Mouse (Mus musculus) midbrain, embryonic 11.5 days (tissue): ENCODE data around the gene Snx30. TPM values are rescaled to one million over a fixed set of nuclear protein-coding genes. Genes with fewer than 3 reads are reported as not detected.
A peak's percentile ranks its signal among the peaks of the same experiment; 100 is the strongest.

Experiments
- ATAC-seq: fragments of 200-750 bp; cut with Nextera tagmentation; 2 replicates; pipeline ENCODE4 v1.8.0; 2017; ENCODE audit warnings: moderate TSS enrichment, moderate library complexity; ENCODE audit not compliant: low FRiP score
- DNase-seq: peaks from one replicate; pipeline ENCODE4 v3.0.0; 2015; ENCODE audit warnings: low spot score; ENCODE audit errors: missing footprints
- H3K27ac ChIP-seq: fragments of 300-500 bp; sonication (generic); 2 replicates; pipeline ENCODE4 v1.5.1; 2014; ENCODE audit warnings: low read depth, low read length
- H3K27me3 ChIP-seq: fragments of 300-500 bp; sonication (generic); 2 replicates; pipeline ENCODE4 v1.6.1; 2014; ENCODE audit warnings: mild to moderate bottlenecking, low read length, moderate library complexity, mixed read lengths; ENCODE audit not compliant: control insufficient read depth, insufficient read depth
- H3K36me3 ChIP-seq: fragments of 300-500 bp; sonication (generic); 2 replicates; pipeline ENCODE4 v1.6.1; 2014; ENCODE audit warnings: mild to moderate bottlenecking, low read length, moderate library complexity, mixed read lengths; ENCODE audit not compliant: control insufficient read depth, insufficient read depth
- H3K4me1 ChIP-seq: fragments of 300-500 bp; sonication (generic); 2 replicates; pipeline ENCODE4 v1.6.1; 2014; ENCODE audit warnings: low read length; ENCODE audit not compliant: control insufficient read depth, insufficient read depth
- H3K4me2 ChIP-seq: fragments of 300-500 bp; sonication (generic); 2 replicates; pipeline ENCODE4 v1.6.1; 2014; ENCODE audit warnings: mild to moderate bottlenecking, moderate library complexity
- H3K4me3 ChIP-seq: fragments of 300-500 bp; sonication (generic); 2 replicates; pipeline ENCODE4 v1.5.1; 2014; ENCODE audit warnings: low read depth, low read length
- H3K9ac ChIP-seq: fragments of 300-500 bp; sonication (generic); 2 replicates; pipeline ENCODE4 v1.6.1; 2014; ENCODE audit warnings: low read length
- H3K9me3 ChIP-seq: fragments of 300-500 bp; sonication (generic); 2 replicates; pipeline ENCODE4 v1.6.1; 2016; ENCODE audit warnings: low read length; ENCODE audit not compliant: control insufficient read depth
- WGBS: fragments of 180-500 bp; shearing (Covaris S2); extraction: QIAGEN DNeasy Blood & Tissue Kit; methylation state at CpG from one replicate; pipeline ENCODE4 v1.1.7; 2014; 5-methylcytosine and 5-hydroxymethylcytosine counted together
- polyA plus RNA-seq: library from polyadenylated mRNA; unstranded; fragments of >200 nt; fragmentation: Nextera tagmentation; extraction: Ambion mirVana; gene quantifications from 2 replicates; pipeline ENCODE4 v1.2.1, GENCODE M21; 2014

Gene Snx30
- polyA plus RNA-seq, 1 experiment from 2014 or later: 12.3 TPM

GRCm38 (mm10) chr4:59880725-59881124 is 75.1 kb downstream of the Snx30 start:
- DNase-seq (no peak), ATAC-seq (no peak)
- no peak overlapping the region for H3K4me3 ChIP-seq
- 87% methylated on average over 5 of the region's 5 CpGs for WGBS
- no peaks in the 10 kb centered on the region for H3K9me3 ChIP-seq
- no peaks in the 10 kb centered on the region for H3K4me1 ChIP-seq
- H3K9ac ChIP-seq: no peak overlapping the region
- no peaks in the 10 kb centered on the region for H3K27me3 ChIP-seq
- no peak overlapping the region for H3K4me2 ChIP-seq
- no peak overlapping the region for H3K27ac ChIP-seq
- H3K36me3 ChIP-seq: no peaks in the 10 kb centered on the region; the same call in 1 of the 2 replicates

- H3K27ac ChIP-seq: no peak overlapping the region
- ATAC-seq: no peak
- H3K4me2 ChIP-seq: no peak overlapping the region
- no peaks in the 10 kb centered on the region for H3K4me1 ChIP-seq
- H3K27me3 ChIP-seq: no peaks in the 10 kb centered on the region
- H3K9ac ChIP-seq: no peak overlapping the region
- WGBS: 84% methylated on average over 2 of the region's 2 CpGs
- DNase-seq: no peak
- H3K9me3 ChIP-seq: no peaks in the 10 kb centered on the region
- no peaks in the 10 kb centered on the region; the same call in 1 of the 2 replicates for H3K36me3 ChIP-seq
- H3K4me3 ChIP-seq: no peak overlapping the region
Observed at GRCm38 (mm10) chr4:59881210-59881609, 75.6 kb downstream of the Snx30 start.

DNA sequence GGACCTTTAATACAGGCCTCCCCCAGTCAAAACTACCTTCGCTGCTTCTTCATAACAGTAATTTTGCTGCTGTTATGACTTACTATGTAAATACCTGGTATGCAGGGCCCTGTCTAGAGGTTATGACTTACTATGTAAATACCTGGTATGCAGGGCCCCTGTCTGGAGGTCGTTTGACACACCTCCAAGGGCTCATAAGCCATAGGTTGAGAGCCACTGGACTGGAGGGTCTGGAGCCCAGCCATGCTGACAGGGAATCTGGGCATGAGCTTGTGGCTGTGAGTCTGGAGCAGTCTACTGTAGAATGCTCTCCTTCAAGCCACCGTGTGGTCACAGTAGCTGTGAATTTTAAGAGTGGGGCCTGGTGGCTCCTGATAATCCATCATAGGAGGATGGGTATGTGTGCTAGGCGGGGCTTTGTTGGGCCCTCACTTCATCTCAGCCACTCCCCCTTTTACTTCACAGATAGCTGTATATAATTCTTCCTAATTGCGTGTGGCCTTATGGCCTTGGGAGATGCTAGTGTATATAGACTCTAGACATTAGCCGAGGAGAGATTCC is 78.6 kb downstream of the Snx30 start:
- H3K27me3 ChIP-seq: no peaks in the 10 kb centered on the region
- ATAC-seq (no peak), DNase-seq (peak; percentile 21)
- H3K4me3 ChIP-seq: no peak overlapping the region
- no peak overlapping the region for H3K27ac ChIP-seq
- H3K9ac ChIP-seq: no peak overlapping the region
- no peak overlapping the region for H3K4me2 ChIP-seq
- WGBS: 84% methylated on average over 6 of the region's 6 CpGs
- H3K4me1 ChIP-seq: no peaks in the 10 kb centered on the region
- no peaks in the 10 kb centered on the region for H3K9me3 ChIP-seq
- no peaks in the 10 kb centered on the region; the same call in 1 of the 2 replicates for H3K36me3 ChIP-seq

- Histone ChIP-seq H3K27me3 (no peaks in the 10 kb centered on the region), H3K4me1 (no peaks in the 10 kb centered on the region), H3K36me3 (no peaks in the 10 kb centered on the region; the same call in 1 of the 2 replicates), H3K4me2 (no peak overlapping the region), H3K27ac (no peak overlapping the region), H3K4me3 (no peak overlapping the region), H3K9ac (no peak overlapping the region), H3K9me3 (no peaks in the 10 kb centered on the region)
- ATAC-seq (no peak), DNase-seq (no peak)
- 95% methylated on average over 6 of the region's 6 CpGs for WGBS
Observed at GRCm38 (mm10) chr4:59886281-59886680, 80.6 kb downstream of the Snx30 start.

GRCm38 (mm10) chr4:59887011-59887410 is 81.4 kb downstream of the Snx30 start:
- no peaks in the 10 kb centered on the region for H3K4me1 ChIP-seq
- H3K9ac ChIP-seq: no peak overlapping the region
- H3K4me2 ChIP-seq: no peak overlapping the region
- WGBS: 93% methylated on average over 5 of the region's 5 CpGs
- H3K27ac ChIP-seq: no peak overlapping the region
- H3K9me3 ChIP-seq: no peaks in the 10 kb centered on the region
- no peaks in the 10 kb centered on the region; the same call in 1 of the 2 replicates for H3K36me3 ChIP-seq
- H3K4me3 ChIP-seq: no peak overlapping the region
- no peaks in the 10 kb centered on the region for H3K27me3 ChIP-seq
- ATAC-seq (no peak), DNase-seq (no peak)

DNA sequence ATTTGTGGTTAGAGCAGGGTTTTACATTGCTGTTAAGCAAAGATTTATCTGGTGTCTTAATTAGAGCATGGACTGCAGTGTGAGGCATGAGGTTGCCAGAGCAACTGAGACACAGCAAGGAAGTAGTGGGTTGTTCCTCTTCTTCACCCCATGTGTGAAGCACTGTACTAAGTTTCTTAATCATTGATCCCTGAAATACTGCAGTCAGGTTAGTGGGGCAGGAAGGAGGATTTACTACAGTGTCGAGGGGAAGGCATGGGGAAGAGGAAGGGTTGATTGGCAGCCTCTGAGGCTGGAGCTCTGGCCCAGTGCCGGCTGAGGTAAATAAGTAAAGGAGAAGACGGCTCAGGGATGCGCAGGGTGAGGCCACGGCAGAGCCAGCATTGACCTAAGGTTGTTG is 82.4 kb downstream of the Snx30 start:
- 86% methylated on average over 5 of the region's 5 CpGs for WGBS
- no peak overlapping the region for H3K4me2 ChIP-seq
- no peak for ATAC-seq
- H3K27ac ChIP-seq: no peak overlapping the region
- no peaks in the 10 kb centered on the region for H3K9me3 ChIP-seq
- H3K4me1 ChIP-seq: no peaks in the 10 kb centered on the region
- H3K4me3 ChIP-seq: no peak overlapping the region
- H3K9ac ChIP-seq: no peak overlapping the region
- no peak for DNase-seq
- no peaks in the 10 kb centered on the region for H3K27me3 ChIP-seq
- H3K36me3 ChIP-seq: no peaks in the 10 kb centered on the region; the same call in 1 of the 2 replicates

DNA sequence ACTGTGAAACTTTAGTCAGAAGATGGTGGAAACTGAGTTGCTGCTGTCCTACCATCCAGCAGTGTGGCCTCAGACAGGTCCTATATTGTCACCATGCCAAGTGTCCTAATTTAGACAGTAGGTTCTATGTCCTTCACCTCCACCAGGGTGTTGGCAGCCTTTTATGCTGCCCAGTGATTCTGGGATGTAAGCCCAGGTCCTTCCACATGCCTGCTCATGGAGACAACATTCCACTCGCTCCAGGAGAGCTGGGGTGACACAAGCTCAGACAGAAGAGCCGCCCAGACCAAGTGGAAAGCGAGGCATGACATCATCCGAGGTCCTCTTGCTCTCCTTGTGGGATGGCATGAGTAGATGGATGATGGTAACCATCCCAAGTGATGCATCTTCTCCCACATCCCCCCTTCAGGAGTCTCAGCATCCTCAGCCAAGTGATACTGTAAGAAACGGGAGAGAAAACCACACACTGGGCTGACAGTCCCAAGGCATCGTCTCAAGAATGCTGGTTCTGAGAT is 84.5 kb downstream of the Snx30 start:
- 91% methylated on average over 6 of the region's 6 CpGs for WGBS
- Histone ChIP-seq H3K36me3 (0 out of 2 replicates have a peak, but pooled peaks cover 2% of the 10 kb centered on the region), H3K4me2 (no peak overlapping the region), H3K27ac (no peak overlapping the region), H3K9ac (no peak overlapping the region), H3K4me1 (no peaks in the 10 kb centered on the region), H3K9me3 (no peaks in the 10 kb centered on the region), H3K4me3 (no peak overlapping the region), H3K27me3 (no peaks in the 10 kb centered on the region)
- ATAC-seq (no peak), DNase-seq (no peak)

DNA sequence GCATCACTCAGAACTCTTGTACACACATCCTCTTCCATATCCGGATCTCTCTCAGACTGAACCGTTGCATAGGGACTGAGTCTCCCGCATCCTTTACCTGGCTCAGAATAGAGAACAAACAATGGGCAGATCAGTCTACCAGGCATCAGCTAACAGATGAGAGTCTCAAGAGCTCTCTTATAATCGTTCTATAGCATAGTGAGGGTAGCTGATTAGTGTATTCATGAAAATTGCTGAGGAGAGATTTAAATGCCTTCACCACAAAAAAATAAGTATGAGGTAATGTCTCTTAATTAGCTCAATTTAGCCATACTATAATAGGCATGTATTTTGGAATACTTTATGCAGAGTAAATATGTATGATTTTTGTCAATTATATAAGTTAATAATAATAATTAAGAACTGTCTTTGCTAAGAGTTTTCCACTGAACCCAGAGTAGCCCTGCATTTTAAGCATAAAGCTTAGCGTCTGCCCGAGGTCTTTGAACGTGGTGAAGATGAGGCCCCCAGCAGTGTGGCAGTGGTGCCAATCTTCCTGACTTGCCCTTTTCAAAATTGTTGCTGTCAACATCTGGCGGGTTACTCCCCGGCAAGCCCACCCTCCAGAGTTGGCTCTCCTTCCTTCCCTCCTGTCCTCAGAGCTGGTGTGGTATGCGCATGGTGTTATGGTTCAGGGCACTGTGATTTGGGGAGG is 86.2 kb downstream of the Snx30 start:
- H3K27me3 ChIP-seq: no peaks in the 10 kb centered on the region
- no peak overlapping the region for H3K4me3 ChIP-seq
- H3K4me2 ChIP-seq: no peak overlapping the region
- H3K9me3 ChIP-seq: no peaks in the 10 kb centered on the region
- no peaks in the 10 kb centered on the region for H3K4me1 ChIP-seq
- DNase-seq: no peak
- 0 out of 2 replicates have a peak, but pooled peaks cover 2% of the 10 kb centered on the region for H3K36me3 ChIP-seq
- WGBS: 93% methylated on average over 10 of the region's 10 CpGs
- ATAC-seq: no peak
- no peak overlapping the region for H3K9ac ChIP-seq
- H3K27ac ChIP-seq: no peak overlapping the region

GRCm38 (mm10) chr4:59892731-59893130 is 87.1 kb downstream of the Snx30 start:
- 98% methylated on average over 5 of the region's 5 CpGs for WGBS
- no peaks in the 10 kb centered on the region for H3K27me3 ChIP-seq
- ATAC-seq (no peak), DNase-seq (no peak)
- H3K9me3 ChIP-seq: no peaks in the 10 kb centered on the region
- no peak overlapping the region for H3K27ac ChIP-seq
- H3K4me3 ChIP-seq: no peak overlapping the region
- H3K36me3 ChIP-seq: 0 out of 2 replicates have a peak, but pooled peaks cover 2% of the 10 kb centered on the region
- H3K4me1 ChIP-seq: no peaks in the 10 kb centered on the region
- H3K9ac ChIP-seq: no peak overlapping the region
- no peak overlapping the region for H3K4me2 ChIP-seq
